ENCODE assay signal across 12 mouse cellular contexts in the genomic region with DNA sequence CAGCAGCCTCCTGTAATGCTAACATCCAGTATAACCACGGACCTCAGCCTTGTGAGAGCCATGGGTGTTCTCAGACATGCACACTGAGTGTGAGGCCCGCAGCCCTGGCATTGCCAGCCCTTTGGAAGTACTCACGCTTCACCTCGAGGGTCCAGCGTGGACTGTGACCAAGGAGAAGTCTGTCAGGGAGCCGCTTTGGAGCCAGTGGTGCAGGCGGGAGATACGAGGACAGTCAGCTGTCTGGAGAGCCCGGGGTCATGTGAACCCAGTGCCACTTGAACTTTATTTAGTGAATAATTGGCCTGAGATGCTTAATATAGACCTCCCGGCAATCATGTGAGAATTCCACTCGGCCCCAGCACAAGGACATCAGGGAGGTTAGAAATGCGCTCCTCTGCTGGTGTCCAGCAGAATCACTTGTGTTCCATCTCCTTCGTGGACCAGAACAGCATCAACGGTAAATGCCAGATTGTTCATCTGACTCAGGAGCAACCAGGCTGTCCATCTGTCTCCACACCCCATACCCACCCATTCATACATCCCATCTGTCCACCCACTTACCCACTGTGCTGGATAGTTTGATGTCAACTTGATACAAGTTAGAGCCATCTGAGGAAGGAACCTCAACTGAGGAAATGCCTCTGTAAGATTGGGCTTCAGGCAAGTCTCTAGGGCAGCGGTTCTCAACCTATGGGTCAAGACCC. TPM values are rescaled to one million over a fixed set of nuclear protein-coding genes. Genes with fewer than 3 reads are reported as not detected.
A peak's percentile ranks its signal among the peaks of the same experiment; 100 is the strongest.
DNase-seq lines count a peak whose midpoint lies in the region; ATAC-seq and TF ChIP-seq lines count a peak whose summit lies in the region.
"Had no signal": no experiment of that assay in that cellular context is flagged by ENCODE, and none has a peak within 500 bp of the region (broad histone marks: within the 10 kb centered on the region; RNA-seq: fewer than 3 reads in every experiment).

No protein-coding gene starts in this region.

- no peaks in the 10 kb centered on the region for H3K9me3 ChIP-seq in heart, embryonic 10.5 days
- no peaks in the 10 kb centered on the region for H3K9me3 ChIP-seq in midbrain, embryonic 14.5 days (ENCODE audit: control insufficient read depth, low read length)
- H3K9me3 ChIP-seq: hindbrain, embryonic 15.5 days; liver, embryonic 12.5 days had no signal

- no peak overlapping the region for H3K4me2 ChIP-seq in midbrain, embryonic 14.5 days (ENCODE audit: low read length)
- H3K4me2 ChIP-seq: hindbrain, embryonic 15.5 days; liver, embryonic 12.5 days had no signal

- peak overlapping the region; percentile 43; the same call in 1 of the 2 replicates for H3K27ac ChIP-seq in layer of hippocampus, adult 2 months
- H3K27ac ChIP-seq in heart, embryonic 10.5 days, result peak overlapping the region; percentile 74
- no peak overlapping the region for H3K27ac ChIP-seq in midbrain, embryonic 14.5 days (replicated peaks; ENCODE audit: low read depth, low read length)
- H3K27ac ChIP-seq: hindbrain, embryonic 15.5 days; liver, embryonic 12.5 days had no signal

- no peak overlapping the region for H3K4me3 ChIP-seq in layer of hippocampus, adult 2 months
- H3K4me3 ChIP-seq in heart, embryonic 10.5 days, result no peak overlapping the region
- H3K4me3 ChIP-seq in midbrain, embryonic 14.5 days (replicated peaks; ENCODE audit: low read depth, low read length), result no peak overlapping the region
- H3K4me3 ChIP-seq: hindbrain, embryonic 15.5 days; liver, embryonic 12.5 days had no signal

- DNase-seq in layer of hippocampus, adult 2 months (ENCODE audit: low spot score in 2 of 2), result no peak
- no peak for DNase-seq in layer of hippocampus, postnatal 10 days (ENCODE audit: low spot score in 2 of 2)
- DNase-seq in heart, embryonic 10.5 days (ENCODE audit: low spot score), result no peak
- peak; percentile 58 to 69 for DNase-seq in heart, postnatal 36 days
- DNase-seq in lung, postnatal 36 days, result peak; percentile 64
- DNase-seq in midbrain, embryonic 14.5 days, result no peak
- no peak for DNase-seq in retina, embryonic 14.5 days (ENCODE audit: low spot score)
- DNase-seq: right cerebral cortex, postnatal 14 days had no signal

- no peaks in the 10 kb centered on the region for H3K27me3 ChIP-seq in heart, embryonic 10.5 days (ENCODE audit: insufficient read depth, poor library complexity, severe bottlenecking)
- H3K27me3 ChIP-seq in midbrain, embryonic 14.5 days (ENCODE audit: control insufficient read depth, insufficient read depth, low read length), result no peaks in the 10 kb centered on the region
- H3K27me3 ChIP-seq: hindbrain, embryonic 15.5 days; liver, embryonic 12.5 days; Patski had no signal

- no peaks in the 10 kb centered on the region for H3K36me3 ChIP-seq in heart, embryonic 10.5 days
- no peaks in the 10 kb centered on the region for H3K36me3 ChIP-seq in midbrain, embryonic 14.5 days (ENCODE audit: control insufficient read depth, insufficient read depth, low read length)
- H3K36me3 ChIP-seq: hindbrain, embryonic 15.5 days; liver, embryonic 12.5 days had no signal

- peaks cover 69% of the 10 kb centered on the region for H3K4me1 ChIP-seq in heart, embryonic 10.5 days
- H3K4me1 ChIP-seq in midbrain, embryonic 14.5 days (ENCODE audit: control insufficient read depth, insufficient read depth, low read length), result peaks cover 16% of the 10 kb centered on the region; the same call in 1 of the 2 replicates

- intact Hi-C loops in heart, postnatal 36 days (cut with DNase I), result loop anchor here (2.0 kb wide), 1 partner anchor 17 kb away; no protein-coding TSS in a partner anchor

- H3K9ac ChIP-seq in midbrain, embryonic 14.5 days (replicated peaks; ENCODE audit: low read length), result no peak overlapping the region
- H3K9ac ChIP-seq: hindbrain, embryonic 15.5 days; liver, embryonic 12.5 days had no signal

- ATAC-seq in midbrain, embryonic 14.5 days (ENCODE audit: low FRiP score, low TSS enrichment), result no peak
- no peak for ATAC-seq in inflammation-experienced regulatory T-cells, adult 6 months
- ATAC-seq: liver, embryonic 12.5 days; Patski had no signal

- no peak for TF ChIP-seq CTCF in layer of hippocampus, adult 2 months (conservative IDR thresholded peaks at IDR 0.05)

- WGBS in heart, embryonic 10.5 days, result 72% methylated on average over 15 of the region's 15 CpGs
- WGBS in midbrain, embryonic 14.5 days, result 92% methylated on average over 15 of the region's 15 CpGs

RNA-seq across cellular contexts. Expression of gene Trak1, which starts 48.3 kb away (rescaled TPM):
- total RNA-seq in layer of hippocampus, adult 2 months (2021), result 100 to 1,000 TPM; 255 to 260 TPM
- total RNA-seq in layer of hippocampus, postnatal 10 days (2021), result 100 to 1,000 TPM; 207 to 210 TPM
- 18.2 and 24.1 TPM in 2 replicates for polyA plus RNA-seq in heart, embryonic 10.5 days (2016; fragmentation: Nextera tagmentation; extraction: Ambion mirVana)
- total RNA-seq in heart, postnatal 36 days (2021), result 100 to 1,000 TPM; 305 to 315 TPM
- polyA plus RNA-seq in midbrain, embryonic 14.5 days (2014; fragmentation: Nextera tagmentation; extraction: Ambion mirVana), result 47.0 and 53.6 TPM in 2 replicates
- polyA plus RNA-seq in inflammation-experienced regulatory T-cells, adult 6 months (2017; shearing (Covaris generic)), result 10 to 100 TPM in 2 of 3 experiments, 1 to 10 TPM in 1; 7.5 to 12.9 (median 11.8) TPM

Comparison
In these comparisons a context has a peak if more than half of its experiments do, and no peak if none do; other contexts are left out.
1. DNase-seq: peak in heart, postnatal 36 days (2 of 2) and lung, postnatal 36 days (single experiment); none in layer of hippocampus, adult 2 months (0 of 2), layer of hippocampus, postnatal 10 days (0 of 2), heart, embryonic 10.5 days (single experiment), midbrain, embryonic 14.5 days (single experiment) and retina, embryonic 14.5 days (single experiment).